In genomic region chr2:14150829-14151228, GRCm38 (mm10) we compare ENCODE assay signal across 18 mouse cellular contexts. TPM values are rescaled to one million over a fixed set of nuclear protein-coding genes. Genes with fewer than 3 reads are reported as not detected.
DNase-seq lines count a peak whose midpoint lies in the region; ATAC-seq and TF ChIP-seq lines count a peak whose summit lies in the region.
"Had no signal": no experiment of that assay in that cellular context is flagged by ENCODE, and none has a peak within 500 bp of the region (broad histone marks: within the 10 kb centered on the region; RNA-seq: fewer than 3 reads in every experiment).

No protein-coding gene starts in this region.

- no peak overlapping the region for H3K9ac ChIP-seq in hindbrain, postnatal 0 days (replicated peaks; ENCODE audit: low read length)
- H3K9ac ChIP-seq in hindbrain, embryonic 13.5 days = no peak overlapping the region
- no peak overlapping the region for H3K9ac ChIP-seq in lung, postnatal 0 days (replicated peaks; ENCODE audit: low read depth)
- H3K9ac ChIP-seq: embryonic facial prominence, embryonic 15.5 days; midbrain, embryonic 15.5 days; stomach, embryonic 15.5 days had no signal

- no peaks in the 10 kb centered on the region for H3K27me3 ChIP-seq in hindbrain, postnatal 0 days (ENCODE audit: insufficient read depth, low read length)
- no peaks in the 10 kb centered on the region for H3K27me3 ChIP-seq in hindbrain, embryonic 13.5 days
- no peaks in the 10 kb centered on the region for H3K27me3 ChIP-seq in lung, postnatal 0 days (replicated peaks; ENCODE audit: insufficient read depth, low read length)
- H3K27me3 ChIP-seq: embryonic facial prominence, embryonic 15.5 days; midbrain, embryonic 15.5 days; stomach, embryonic 15.5 days had no signal

- H3K4me1 ChIP-seq in hindbrain, postnatal 0 days (ENCODE audit: insufficient read depth, low read length) = no peaks in the 10 kb centered on the region
- no peaks in the 10 kb centered on the region for H3K4me1 ChIP-seq in hindbrain, embryonic 13.5 days (replicated peaks)
- H3K4me1 ChIP-seq in lung, postnatal 0 days (ENCODE audit: insufficient read depth, low read depth, low read length) = no peaks in the 10 kb centered on the region
- no peaks in the 10 kb centered on the region for H3K4me1 ChIP-seq in lung, adult 2 months (ENCODE audit: control insufficient read depth, insufficient read depth, low read length)
- H3K4me1 ChIP-seq: embryonic facial prominence, embryonic 15.5 days; midbrain, embryonic 15.5 days; stomach, embryonic 15.5 days had no signal

- no peak for TF ChIP-seq POLR2A in lung, adult 2 months (IDR thresholded peaks at IDR 0.05; ENCODE audit: borderline replicate concordance, extremely low read depth, low read depth, low read length)

- peak; percentile 50 for DNase-seq in hindbrain, postnatal 0 days (ENCODE audit: low spot score)
- DNase-seq in lung, postnatal 0 days (ENCODE audit: low spot score) = no peak
- DNase-seq in lung, adult 2 months = no peak
- peak; percentile 7 for DNase-seq in ES-CJ7 (ENCODE audit: low read depth, low spot score)
- no peak for DNase-seq in adipocyte (ENCODE audit: low spot score)
- DNase-seq: cerebellum, adult 11-12 months; heart, adult 18-20 months; heart, postnatal 14 days; thymus, postnatal 14 days had no signal

- 98% methylated on average over 2 of the region's 2 CpGs for WGBS in hindbrain, postnatal 0 days
- 97% methylated on average over 2 of the region's 2 CpGs for WGBS in hindbrain, embryonic 13.5 days
- 82% methylated on average over 2 of the region's 2 CpGs for WGBS in lung, postnatal 0 days
- WGBS in lung, adult 2 months = 91% methylated on average over 2 of the region's 2 CpGs

- H3K9me3 ChIP-seq in hindbrain, postnatal 0 days (ENCODE audit: low read length) = no peaks in the 10 kb centered on the region
- no peaks in the 10 kb centered on the region for H3K9me3 ChIP-seq in hindbrain, embryonic 13.5 days
- no peaks in the 10 kb centered on the region for H3K9me3 ChIP-seq in lung, postnatal 0 days (ENCODE audit: low read length)
- H3K9me3 ChIP-seq: embryonic facial prominence, embryonic 15.5 days; midbrain, embryonic 15.5 days; stomach, embryonic 15.5 days had no signal

- H3K4me2 ChIP-seq in hindbrain, postnatal 0 days (ENCODE audit: low read depth, low read length) = no peak overlapping the region
- no peak overlapping the region for H3K4me2 ChIP-seq in hindbrain, embryonic 13.5 days
- no peak overlapping the region for H3K4me2 ChIP-seq in lung, postnatal 0 days (replicated peaks; ENCODE audit: low read depth, low read length)
- H3K4me2 ChIP-seq: embryonic facial prominence, embryonic 15.5 days; liver, embryonic 11.5 days; midbrain, embryonic 15.5 days; stomach, embryonic 15.5 days had no signal

- peak; percentile 58 for TF ChIP-seq CTCF in hindbrain, postnatal 0 days (IDR thresholded peaks at IDR 0.05; ENCODE audit: low read depth)
- peak; percentile 40; the same call in 1 of the 2 replicates for TF ChIP-seq CTCF in lung, postnatal 0 days (IDR thresholded peaks at IDR 0.05)
- TF ChIP-seq CTCF in lung, adult 2 months (IDR thresholded peaks at IDR 0.05; ENCODE audit: insufficient read depth, low read length) = no peak

- ATAC-seq in hindbrain, postnatal 0 days = peak; percentile 28; the same call in 1 of the 2 replicates
- no peak for ATAC-seq in hindbrain, embryonic 13.5 days (ENCODE audit: low FRiP score)
- no peak for ATAC-seq in lung, postnatal 0 days
- ATAC-seq in common myeloid progenitor, adult 5-6 weeks (replicated peaks; ENCODE audit: low read depth, poor library complexity, severe bottlenecking) = 0 out of 2 replicates have a peak, but pooled peaks have one; percentile 45
- ATAC-seq: midbrain, embryonic 15.5 days had no signal

- no peak overlapping the region for H3K27ac ChIP-seq in hindbrain, postnatal 0 days
- no peak overlapping the region for H3K27ac ChIP-seq in hindbrain, embryonic 13.5 days
- H3K27ac ChIP-seq in lung, postnatal 0 days (ENCODE audit: low read length) = no peak overlapping the region
- H3K27ac ChIP-seq: embryonic facial prominence, embryonic 15.5 days; midbrain, embryonic 15.5 days; stomach, embryonic 15.5 days had no signal

- no peak overlapping the region for H3K4me3 ChIP-seq in hindbrain, postnatal 0 days (ENCODE audit: low read length)
- no peak overlapping the region for H3K4me3 ChIP-seq in hindbrain, embryonic 13.5 days
- H3K4me3 ChIP-seq in lung, postnatal 0 days (ENCODE audit: low read depth, low read length) = no peak overlapping the region
- no peak overlapping the region for H3K4me3 ChIP-seq in lung, adult 2 months (replicated peaks; ENCODE audit: extremely low read depth, low read depth, low read length)
- H3K4me3 ChIP-seq: embryonic facial prominence, embryonic 15.5 days; midbrain, embryonic 15.5 days; stomach, embryonic 15.5 days had no signal

- no peaks in the 10 kb centered on the region for H3K36me3 ChIP-seq in hindbrain, postnatal 0 days (ENCODE audit: insufficient read depth, low read length)
- H3K36me3 ChIP-seq in hindbrain, embryonic 13.5 days = peaks cover 5% of the 10 kb centered on the region; the same call in 1 of the 2 replicates
- no peaks in the 10 kb centered on the region for H3K36me3 ChIP-seq in lung, postnatal 0 days (ENCODE audit: insufficient read depth, low read length)

- TF ChIP-seq EP300 in lung, postnatal 0 days (IDR thresholded peaks at IDR 0.05) = no peak

RNA-seq across cellular contexts. Expression of gene Tmem236, which starts 23.5 kb away (rescaled TPM):
- total RNA-seq in hindbrain, postnatal 0 days (2014; rRNA removed) = 0.10 and 0.29 TPM in 2 replicates
- polyA plus RNA-seq in hindbrain, postnatal 0 days (2015; fragmentation: Nextera tagmentation; extraction: Ambion mirVana) = 0.23 and 0.25 TPM in 2 replicates
- polyA plus RNA-seq in hindbrain, embryonic 13.5 days (2015; fragmentation: Nextera tagmentation; extraction: Ambion mirVana) = 0.06 and 0.18 TPM in 2 replicates
- polyA plus RNA-seq in lung, postnatal 0 days (2015; fragmentation: Nextera tagmentation; extraction: Ambion mirVana) = 0.07 TPM in 1 of 2 replicates, not detected in the other
- polyA plus RNA-seq in lung, adult 2 months (2012; rRNA removed) = 0.12 TPM in 1 of 2 replicates, not detected in the other
- total RNA-seq in common myeloid progenitor, adult 5-6 weeks (2017) = not detected in 2 replicates
- total RNA-seq: adrenal gland, adult 18-20 months; heart, adult 18-20 months had no signal
- polyA plus RNA-seq: forebrain, embryonic 11.5 days; liver, embryonic 11.5 days; neural tube, embryonic 11.5 days had no signal

Comparison
In these comparisons a context has a peak if more than half of its experiments do, and no peak if none do; other contexts are left out.
1. ATAC-seq: peak in hindbrain, postnatal 0 days (single experiment) and common myeloid progenitor, adult 5-6 weeks (single experiment); none in hindbrain, embryonic 13.5 days (single experiment) and lung, postnatal 0 days (single experiment).
2. DNase-seq: peak in hindbrain, postnatal 0 days (single experiment) and ES-CJ7 (single experiment); none in lung, postnatal 0 days (single experiment), lung, adult 2 months (single experiment) and adipocyte (single experiment).